Mouse (Mus musculus): ENCODE results near the gene Helz2. TPM values are rescaled to one million over a fixed set of nuclear protein-coding genes. Genes with fewer than 3 reads are reported as not detected.

Helz2 gene
- polyA plus RNA-seq, 1 experiment from 2014 or later = 0.70 TPM

DNA sequence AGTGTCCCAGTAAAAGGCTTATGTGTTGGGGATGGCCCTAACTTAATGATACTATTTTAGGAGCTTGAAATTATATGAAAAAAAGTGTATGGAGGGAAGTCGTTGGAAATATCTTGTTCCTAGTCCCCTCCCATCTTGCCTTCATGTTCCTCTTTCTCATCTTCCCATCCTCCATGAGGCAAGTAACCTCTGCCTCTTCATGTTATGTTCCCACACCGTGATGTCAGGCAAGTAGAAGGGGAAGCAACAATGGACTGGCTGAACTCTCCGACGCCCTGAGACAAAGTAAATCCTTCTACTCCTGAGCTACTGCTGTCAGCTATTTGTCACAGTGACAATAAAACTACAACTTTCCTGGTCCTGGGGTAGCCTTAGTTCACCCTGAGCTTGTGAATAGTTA lies 32.8 kb upstream of the Helz2 start:
- Histone ChIP-seq H3K27ac (no peak overlapping the region), H3K4me1 (replicated peaks; ENCODE audit: control insufficient read depth, insufficient read depth, low read length) (no peaks in the 10 kb centered on the region), H3K4me2 (replicated peaks) (no peak overlapping the region), H3K9me3 (ENCODE audit: control insufficient read depth, low read length) (no peaks in the 10 kb centered on the region), H3K36me3 (replicated peaks; ENCODE audit: control insufficient read depth, insufficient read depth) (peaks cover 70% of the 10 kb centered on the region), H3K9ac (no peak overlapping the region), H3K27me3 (ENCODE audit: control insufficient read depth, insufficient read depth, low read length) (no peaks in the 10 kb centered on the region), H3K4me3 (replicated peaks; ENCODE audit: low read length) (no peak overlapping the region)
- 65% methylated on average over 4 of the region's 4 CpGs for WGBS
- DNase-seq (ENCODE audit: low spot score) (no peak), ATAC-seq (ENCODE audit: low FRiP score) (no peak)

DNA sequence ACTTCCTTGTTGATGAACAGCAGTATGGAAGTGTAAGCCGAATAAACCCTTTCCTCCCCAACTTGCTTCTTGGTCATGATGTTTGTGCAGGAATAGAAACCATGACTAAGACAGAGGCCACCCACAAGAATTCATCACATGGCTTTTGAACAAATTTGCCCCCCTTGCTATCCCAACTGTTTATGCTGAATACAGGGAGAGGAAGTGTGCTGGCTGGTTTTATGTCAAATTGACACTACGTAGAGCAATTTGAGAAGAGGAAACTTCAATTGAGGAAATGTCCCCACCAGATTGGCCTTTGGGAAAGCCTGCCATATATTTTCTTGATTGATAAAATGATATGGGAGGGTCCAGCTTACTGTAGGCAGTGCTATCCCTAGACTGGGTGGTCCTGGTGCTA lies 32.0 kb upstream of the Helz2 start:
- no peaks in the 10 kb centered on the region for H3K9me3 ChIP-seq (ENCODE audit: control insufficient read depth, low read length)
- no peak overlapping the region for H3K4me3 ChIP-seq (replicated peaks; ENCODE audit: low read length)
- no peaks in the 10 kb centered on the region for H3K4me1 ChIP-seq (replicated peaks; ENCODE audit: control insufficient read depth, insufficient read depth, low read length)
- H3K4me2 ChIP-seq (replicated peaks) = no peak overlapping the region
- no peaks in the 10 kb centered on the region for H3K27me3 ChIP-seq (ENCODE audit: control insufficient read depth, insufficient read depth, low read length)
- WGBS = 92% methylated on average over 2 of the region's 2 CpGs
- ATAC-seq (ENCODE audit: low FRiP score) = no peak
- DNase-seq (ENCODE audit: low spot score) = no peak
- peaks cover 78% of the 10 kb centered on the region for H3K36me3 ChIP-seq (replicated peaks; ENCODE audit: control insufficient read depth, insufficient read depth)
- no peak overlapping the region for H3K9ac ChIP-seq
- H3K27ac ChIP-seq = no peak overlapping the region

DNA sequence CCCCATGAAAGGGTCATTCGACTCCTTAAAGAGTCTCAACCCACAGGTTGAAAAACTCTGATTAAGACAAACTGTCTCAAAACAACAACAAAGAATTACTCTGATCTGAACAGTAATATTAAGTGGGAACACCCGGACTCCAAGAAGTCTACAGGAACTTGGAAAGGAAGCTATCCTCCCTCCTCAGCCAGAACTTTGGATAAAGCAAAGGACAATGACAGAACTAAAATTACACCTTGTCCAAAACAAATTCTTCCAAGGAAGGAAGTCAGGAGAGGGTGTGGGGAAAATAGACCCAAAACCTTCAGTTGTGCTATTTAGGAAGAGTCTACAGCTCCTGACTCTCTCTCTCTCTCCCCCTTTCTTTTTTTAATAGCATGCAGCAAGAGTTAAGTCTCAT lies 30.3 kb upstream of the Helz2 start:
- no peak overlapping the region for H3K4me3 ChIP-seq (replicated peaks; ENCODE audit: low read length)
- H3K27me3 ChIP-seq (ENCODE audit: control insufficient read depth, insufficient read depth, low read length) = no peaks in the 10 kb centered on the region
- H3K4me1 ChIP-seq (replicated peaks; ENCODE audit: control insufficient read depth, insufficient read depth, low read length) = no peaks in the 10 kb centered on the region
- ATAC-seq (ENCODE audit: low FRiP score) (no peak), DNase-seq (ENCODE audit: low spot score) (no peak)
- H3K4me2 ChIP-seq (replicated peaks) = no peak overlapping the region
- no peaks in the 10 kb centered on the region for H3K9me3 ChIP-seq (ENCODE audit: control insufficient read depth, low read length)
- H3K27ac ChIP-seq = no peak overlapping the region
- peaks cover 78% of the 10 kb centered on the region for H3K36me3 ChIP-seq (replicated peaks; ENCODE audit: control insufficient read depth, insufficient read depth)
- no peak overlapping the region for H3K9ac ChIP-seq
- WGBS = 96% methylated on average over 2 of the region's 2 CpGs

DNA sequence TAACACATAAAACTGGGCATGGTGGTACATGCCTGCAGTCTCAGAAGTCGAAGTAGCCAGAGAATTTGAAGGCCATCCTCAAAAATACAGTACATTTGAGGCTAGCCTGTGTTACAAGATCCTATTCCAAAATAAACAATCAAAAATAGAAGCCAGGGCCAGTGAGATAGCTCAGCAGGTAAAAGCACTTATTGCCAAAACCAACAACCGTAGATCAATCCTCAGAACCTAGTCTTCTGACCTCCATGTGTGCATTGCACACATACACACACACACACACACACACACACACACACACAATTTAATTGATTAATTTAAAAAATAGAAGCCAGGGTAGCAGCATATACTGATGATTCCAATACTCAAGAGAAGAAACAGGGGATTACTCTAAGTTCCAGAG lies 25.0 kb upstream of the Helz2 start:
- H3K4me2 ChIP-seq (replicated peaks) = no peak overlapping the region
- H3K27me3 ChIP-seq (ENCODE audit: control insufficient read depth, insufficient read depth, low read length) = no peaks in the 10 kb centered on the region
- H3K4me1 ChIP-seq (replicated peaks; ENCODE audit: control insufficient read depth, insufficient read depth, low read length) = no peaks in the 10 kb centered on the region
- DNase-seq (ENCODE audit: low spot score) = no peak
- no peak overlapping the region for H3K4me3 ChIP-seq (replicated peaks; ENCODE audit: low read length)
- H3K9me3 ChIP-seq (ENCODE audit: control insufficient read depth, low read length) = no peaks in the 10 kb centered on the region
- 100% methylated on average over 2 of the region's 2 CpGs for WGBS
- no peak overlapping the region for H3K9ac ChIP-seq
- peaks cover 86% of the 10 kb centered on the region for H3K36me3 ChIP-seq (replicated peaks; ENCODE audit: control insufficient read depth, insufficient read depth)
- no peak overlapping the region for H3K27ac ChIP-seq
- ATAC-seq (ENCODE audit: low FRiP score) = no peak

DNA sequence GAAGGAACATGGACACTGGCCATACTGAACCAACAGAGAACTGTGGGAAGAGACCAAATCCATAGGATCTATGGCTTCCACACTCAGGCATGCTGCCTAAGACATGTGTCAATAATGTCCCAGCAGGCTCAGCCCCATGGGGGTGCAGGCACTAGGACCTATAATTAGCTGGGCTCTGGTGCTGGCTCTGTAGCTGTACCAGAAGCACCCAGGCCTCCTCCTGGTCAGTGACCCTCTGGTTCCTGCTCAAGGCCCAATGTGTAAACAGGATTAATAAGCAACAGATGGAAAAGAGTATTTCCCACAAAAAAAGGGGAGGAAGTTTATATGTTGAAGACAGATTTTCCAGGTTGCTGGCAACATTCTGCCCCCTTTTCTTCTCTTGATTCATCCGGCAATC lies 11.4 kb upstream of the Helz2 start:
- Histone ChIP-seq H3K27me3 (ENCODE audit: control insufficient read depth, insufficient read depth, low read length) (no peaks in the 10 kb centered on the region), H3K4me1 (replicated peaks; ENCODE audit: control insufficient read depth, insufficient read depth, low read length) (no peaks in the 10 kb centered on the region), H3K4me3 (replicated peaks; ENCODE audit: low read length) (no peak overlapping the region), H3K27ac (no peak overlapping the region), H3K36me3 (replicated peaks; ENCODE audit: control insufficient read depth, insufficient read depth) (peaks cover 73% of the 10 kb centered on the region), H3K9ac (no peak overlapping the region), H3K4me2 (replicated peaks) (no peak overlapping the region), H3K9me3 (ENCODE audit: control insufficient read depth, low read length) (no peaks in the 10 kb centered on the region)
- DNase-seq (ENCODE audit: low spot score) (no peak), ATAC-seq (ENCODE audit: low FRiP score) (no peak)
- WGBS = 83% methylated on average over 1 of the region's 1 CpGs

DNA sequence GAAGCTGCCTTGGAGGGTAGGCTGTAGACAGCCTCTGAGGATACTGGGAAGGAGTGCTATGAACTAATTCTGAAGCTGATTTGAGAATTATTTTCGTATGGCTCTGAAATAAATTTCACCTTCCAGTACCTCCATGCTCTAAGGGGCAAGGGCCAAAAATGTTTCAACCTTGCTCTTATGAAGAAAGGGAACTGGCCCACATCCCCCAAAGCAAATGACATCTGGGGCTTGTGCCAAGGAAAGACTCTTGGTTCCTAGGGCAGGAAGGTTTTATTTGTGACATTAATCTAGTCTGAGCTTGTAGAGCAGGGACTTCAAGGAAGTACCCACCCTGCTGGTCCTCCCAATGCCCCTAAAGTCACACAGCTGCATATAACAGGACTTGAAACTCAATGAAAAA lies 10.0 kb upstream of the Helz2 start:
- H3K9me3 ChIP-seq (ENCODE audit: control insufficient read depth, low read length) = no peaks in the 10 kb centered on the region
- no peak overlapping the region for H3K4me2 ChIP-seq (replicated peaks)
- H3K9ac ChIP-seq = no peak overlapping the region
- ATAC-seq (ENCODE audit: low FRiP score) (no peak), DNase-seq (ENCODE audit: low spot score) (no peak)
- H3K36me3 ChIP-seq (replicated peaks; ENCODE audit: control insufficient read depth, insufficient read depth) = peaks cover 59% of the 10 kb centered on the region
- H3K27ac ChIP-seq = no peak overlapping the region
- no peak overlapping the region for H3K4me3 ChIP-seq (replicated peaks; ENCODE audit: low read length)
- WGBS = 93% methylated on average over 1 of the region's 1 CpGs
- no peaks in the 10 kb centered on the region for H3K4me1 ChIP-seq (replicated peaks; ENCODE audit: control insufficient read depth, insufficient read depth, low read length)
- H3K27me3 ChIP-seq (ENCODE audit: control insufficient read depth, insufficient read depth, low read length) = no peaks in the 10 kb centered on the region

DNA sequence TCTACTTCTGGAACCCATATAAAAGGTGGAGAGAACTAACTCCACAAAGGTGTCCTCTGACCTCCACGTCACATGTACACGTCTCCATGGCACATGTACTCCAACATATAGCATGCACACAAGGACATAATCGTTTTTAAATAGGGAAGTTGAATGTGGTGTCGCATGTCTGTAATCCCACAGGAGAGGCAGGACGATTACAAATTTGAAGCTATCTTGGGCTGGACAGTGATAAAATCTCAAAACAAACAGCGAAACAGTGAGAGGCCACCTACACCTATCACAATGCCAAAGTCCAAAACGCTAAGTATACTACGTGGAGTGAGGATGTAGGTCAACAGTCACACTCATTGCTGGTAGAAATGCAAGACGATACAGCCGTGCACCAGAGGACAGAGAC lies 7.4 kb upstream of the Helz2 start:
- WGBS = 89% methylated on average over 10 of the region's 10 CpGs
- H3K4me1 ChIP-seq (replicated peaks; ENCODE audit: control insufficient read depth, insufficient read depth, low read length) = no peaks in the 10 kb centered on the region
- H3K9me3 ChIP-seq (ENCODE audit: control insufficient read depth, low read length) = no peaks in the 10 kb centered on the region
- H3K36me3 ChIP-seq (replicated peaks; ENCODE audit: control insufficient read depth, insufficient read depth) = peaks cover 35% of the 10 kb centered on the region
- H3K4me2 ChIP-seq (replicated peaks) = no peak overlapping the region
- DNase-seq (ENCODE audit: low spot score) = no peak
- no peaks in the 10 kb centered on the region for H3K27me3 ChIP-seq (ENCODE audit: control insufficient read depth, insufficient read depth, low read length)
- H3K4me3 ChIP-seq (replicated peaks; ENCODE audit: low read length) = no peak overlapping the region
- no peak for ATAC-seq (ENCODE audit: low FRiP score)
- H3K9ac ChIP-seq = no peak overlapping the region
- no peak overlapping the region for H3K27ac ChIP-seq

DNA sequence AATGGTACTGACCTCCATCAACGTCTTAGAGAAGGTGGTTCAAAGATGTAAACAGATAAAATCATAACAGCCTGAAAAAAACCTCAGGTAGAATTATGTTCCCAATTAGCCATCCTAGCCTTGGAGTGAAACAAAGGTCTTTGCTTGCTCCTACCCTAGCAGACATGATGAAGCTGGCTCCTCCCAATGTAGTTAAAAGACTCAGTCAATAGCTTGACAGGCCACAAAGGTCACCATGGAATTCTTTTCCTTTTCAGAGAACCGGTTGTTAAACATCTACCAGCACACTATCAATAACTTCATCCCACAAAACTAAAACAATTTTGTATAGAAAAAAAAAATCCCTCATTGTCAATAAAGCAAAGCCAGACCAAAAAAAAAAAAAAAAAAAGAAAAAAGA lies 3.2 kb upstream of the Helz2 start:
- Histone ChIP-seq H3K36me3 (replicated peaks; ENCODE audit: control insufficient read depth, insufficient read depth) (no peaks in the 10 kb centered on the region), H3K27ac (no peak overlapping the region), H3K9me3 (ENCODE audit: control insufficient read depth, low read length) (no peaks in the 10 kb centered on the region), H3K4me1 (replicated peaks; ENCODE audit: control insufficient read depth, insufficient read depth, low read length) (no peaks in the 10 kb centered on the region; the same call in 1 of the 2 replicates), H3K27me3 (ENCODE audit: control insufficient read depth, insufficient read depth, low read length) (no peaks in the 10 kb centered on the region), H3K4me2 (replicated peaks) (no peak overlapping the region), H3K4me3 (replicated peaks; ENCODE audit: low read length) (no peak overlapping the region), H3K9ac (no peak overlapping the region)
- 25% methylated on average over 2 of the region's 2 CpGs for WGBS
- DNase-seq (ENCODE audit: low spot score) = no peak
- no peak for ATAC-seq (ENCODE audit: low FRiP score)

DNA sequence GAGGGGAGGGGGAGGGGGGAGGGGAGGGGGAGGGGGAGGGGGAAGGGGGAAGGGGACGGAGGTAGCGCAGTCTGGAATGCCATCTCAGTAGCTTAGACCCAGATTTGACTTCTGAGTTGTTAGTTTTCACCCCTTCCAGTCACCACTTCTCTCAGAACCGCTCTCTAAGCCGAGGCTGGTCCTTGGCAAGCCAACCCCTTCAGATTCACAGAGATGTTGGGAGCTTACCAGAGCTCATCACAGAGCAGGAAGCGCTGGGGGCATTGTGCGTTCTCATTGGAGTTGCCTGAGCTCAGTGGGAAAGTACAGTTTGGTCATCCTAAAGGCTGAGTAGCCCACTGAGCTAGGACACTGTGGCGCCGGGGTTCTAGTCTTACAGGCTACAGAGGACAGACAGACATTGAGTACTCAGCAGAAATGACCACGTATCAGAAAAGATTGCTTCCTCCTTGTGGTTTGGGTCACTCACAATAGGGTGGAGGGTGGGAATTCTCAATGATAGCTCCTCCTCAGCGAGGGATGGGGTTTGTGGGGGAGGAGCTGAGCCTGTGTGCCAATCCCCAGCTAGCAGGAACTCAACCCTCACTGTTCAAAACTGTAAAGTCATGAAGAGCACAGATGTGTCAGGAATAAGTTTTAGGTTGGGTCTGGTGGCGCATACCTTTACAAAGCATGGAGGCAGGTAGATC lies 2.0 kb upstream of the Helz2 start:
- Histone ChIP-seq H3K4me2 (replicated peaks) (no peak overlapping the region), H3K9ac (no peak overlapping the region), H3K4me3 (replicated peaks; ENCODE audit: low read length) (no peak overlapping the region), H3K27ac (no peak overlapping the region), H3K27me3 (ENCODE audit: control insufficient read depth, insufficient read depth, low read length) (no peaks in the 10 kb centered on the region), H3K9me3 (ENCODE audit: control insufficient read depth, low read length) (no peaks in the 10 kb centered on the region), H3K4me1 (replicated peaks; ENCODE audit: control insufficient read depth, insufficient read depth, low read length) (no peaks in the 10 kb centered on the region; the same call in 1 of the 2 replicates), H3K36me3 (replicated peaks; ENCODE audit: control insufficient read depth, insufficient read depth) (no peaks in the 10 kb centered on the region)
- 39% methylated on average over 11 of the region's 11 CpGs for WGBS
- no peak for ATAC-seq (ENCODE audit: low FRiP score)
- DNase-seq (ENCODE audit: low spot score) = no peak

DNA sequence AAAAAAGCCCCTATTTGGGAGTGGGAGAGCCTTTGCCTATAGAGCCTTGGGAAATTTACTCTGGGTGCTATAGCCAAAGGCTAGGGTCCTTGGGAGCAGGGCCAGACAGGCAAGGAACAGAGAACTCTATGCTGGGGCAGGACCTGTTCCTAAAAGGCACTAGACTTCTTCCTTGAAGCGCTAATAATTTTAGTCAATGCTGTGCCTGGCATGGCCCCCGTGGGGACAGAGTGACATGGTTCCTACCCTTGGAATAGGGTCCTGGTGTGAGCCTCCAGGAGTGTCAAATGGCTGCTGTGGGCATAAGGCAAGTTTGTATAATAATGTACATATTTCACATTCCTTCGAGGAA lies 463 bp upstream of the Helz2 start:
- H3K36me3 ChIP-seq (replicated peaks; ENCODE audit: control insufficient read depth, insufficient read depth) = no peaks in the 10 kb centered on the region
- 75% methylated on average over 3 of the region's 3 CpGs for WGBS
- DNase-seq (ENCODE audit: low spot score) (no peak), ATAC-seq (ENCODE audit: low FRiP score) (no peak)
- no peaks in the 10 kb centered on the region for H3K9me3 ChIP-seq (ENCODE audit: control insufficient read depth, low read length)
- H3K9ac ChIP-seq = no peak overlapping the region
- H3K4me2 ChIP-seq (replicated peaks) = peak overlapping the region; percentile 36; the same call in 1 of the 2 replicates
- H3K4me3 ChIP-seq (replicated peaks; ENCODE audit: low read length) = no peak overlapping the region
- H3K4me1 ChIP-seq (replicated peaks; ENCODE audit: control insufficient read depth, insufficient read depth, low read length) = no peaks in the 10 kb centered on the region; the same call in 1 of the 2 replicates
- no peak overlapping the region for H3K27ac ChIP-seq
- no peaks in the 10 kb centered on the region for H3K27me3 ChIP-seq (ENCODE audit: control insufficient read depth, insufficient read depth, low read length)
